Mouse (Mus musculus): ENCODE measurements at regions not wholly inside any gene's neighbourhood (a gene's known extent, or its start where the extent isn't known, plus 50 kb on each side); places are given as distances from the start of the nearest gene placed in this dataset.

DNA sequence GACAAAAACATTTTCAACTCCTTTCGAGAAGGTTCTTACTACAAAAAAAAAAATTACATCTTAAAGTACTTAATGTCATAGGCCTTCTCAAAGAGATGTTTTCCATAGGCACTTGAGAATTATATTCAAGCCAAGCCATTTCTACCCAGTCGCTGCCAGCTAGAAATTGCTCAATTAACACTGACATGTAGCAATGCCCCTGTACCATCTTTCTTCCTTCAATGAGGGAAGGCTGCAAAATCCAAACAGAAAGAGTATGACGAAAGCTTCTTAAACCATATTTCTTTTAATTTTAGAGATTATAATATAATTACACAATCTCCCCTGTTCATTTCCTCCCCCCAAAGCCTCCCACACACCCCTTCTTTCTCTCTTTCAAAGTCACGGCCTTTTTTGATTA is 169.4 kb upstream of the Tll1 start:
- TF ChIP-seq CTCF (IDR thresholded peaks at IDR 0.05; ENCODE audit: borderline replicate concordance, insufficient read depth, low read length) (no peak), POLR2A (IDR thresholded peaks at IDR 0.05; ENCODE audit: low read depth, low read length) (no peak)
